Mouse (Mus musculus) limb, embryonic 14.5 days (tissue): ENCODE data around the gene Adprm. TPM values are rescaled to one million over a fixed set of nuclear protein-coding genes. Genes with fewer than 3 reads are reported as not detected.
"Not testable (repeated sequence)": the region's sequence is repeated elsewhere in the genome, so short reads cannot be mapped to it uniquely, and the experiment has no call there.

Experiments
- ATAC-seq: fragments of 200-750 bp; cut with Nextera tagmentation; 2 replicates; pipeline ENCODE4 v1.8.0; 2017; ENCODE audit warnings: low read depth, moderate number of reproducible peaks, moderate TSS enrichment; ENCODE audit not compliant: low FRiP score
- DNase-seq: peaks from one replicate; pipeline ENCODE4 v3.0.0-alpha.2; 2015; ENCODE audit warnings: low spot score
- H3K27ac ChIP-seq: fragments of 300-500 bp; sonication (generic); replicated peaks from 2 replicates; pipeline ENCODE4 v1.5.1; 2014; ENCODE audit warnings: low read depth, mild to moderate bottlenecking, low read length, moderate library complexity, mixed read lengths
- H3K27me3 ChIP-seq: fragments of 300-500 bp; sonication (generic); 2 replicates; pipeline ENCODE4 v1.6.1; 2014; ENCODE audit warnings: low read length, mixed read lengths; ENCODE audit not compliant: control insufficient read depth, insufficient read depth
- H3K36me3 ChIP-seq: fragments of 300-500 bp; sonication (generic); 2 replicates; pipeline ENCODE4 v1.6.1; 2014; ENCODE audit warnings: mild to moderate bottlenecking, low read length, moderate library complexity, mixed read lengths; ENCODE audit not compliant: control insufficient read depth, insufficient read depth
- H3K4me1 ChIP-seq: fragments of 300-500 bp; sonication (generic); 2 replicates; pipeline ENCODE4 v1.6.1; 2014; ENCODE audit warnings: antibody characterized with exemption, low read length, mixed read lengths; ENCODE audit not compliant: control insufficient read depth, insufficient read depth
- H3K4me2 ChIP-seq: fragments of 300-500 bp; sonication (generic); replicated peaks from 2 replicates; pipeline ENCODE4 v1.6.1; 2014; ENCODE audit warnings: low read depth, mild to moderate bottlenecking, low read length, moderate library complexity; ENCODE audit not compliant: severe bottlenecking
- H3K4me3 ChIP-seq: fragments of 300-500 bp; sonication (generic); replicated peaks from 2 replicates; pipeline ENCODE4 v1.5.1; 2014; ENCODE audit warnings: low read length
- H3K9ac ChIP-seq: fragments of 300-500 bp; sonication (generic); 2 replicates; pipeline ENCODE4 v1.6.1; 2014; ENCODE audit warnings: mild to moderate bottlenecking, low read depth, low read length, moderate library complexity; ENCODE audit not compliant: severe bottlenecking
- H3K9me3 ChIP-seq: fragments of 300-500 bp; sonication (generic); 2 replicates; pipeline ENCODE4 v1.6.1; 2016; ENCODE audit warnings: low read length; ENCODE audit not compliant: control insufficient read depth
- POLR2A ChIP-seq: fragments of 200-500 bp; IDR thresholded peaks from 2 replicates; pipeline ENCODE4 v1.8.0; 2012; ENCODE audit warnings: inconsistent platforms, mild to moderate bottlenecking, moderate library complexity, borderline replicate concordance; ENCODE audit not compliant: insufficient read depth, insufficient read length; ENCODE audit errors: extremely low read depth
- WGBS: fragments of 180-500 bp; shearing (Covaris S2); extraction: QIAGEN DNeasy Blood & Tissue Kit; methylation state at CpG from one replicate; pipeline ENCODE4 v1.1.7; 2014; 5-methylcytosine and 5-hydroxymethylcytosine counted together
- polyA plus RNA-seq, 2 experiments: library from polyadenylated mRNA; depleted of rRNA in 1 of 2; stranded (reverse) in 1 of 2; unstranded in 1 of 2; fragments of >200 nt; fragmentation: Nextera tagmentation in 1 of 2; extraction: Ambion mirVana in 1 of 2; gene quantifications; 2 replicates each; pipeline versions ENCODE4 v1.2.1 to v1.2.3; 2012 to 2014

The Adprm gene
- polyA plus RNA-seq, 2 experiments: 34.0 to 38.1 TPM

DNA sequence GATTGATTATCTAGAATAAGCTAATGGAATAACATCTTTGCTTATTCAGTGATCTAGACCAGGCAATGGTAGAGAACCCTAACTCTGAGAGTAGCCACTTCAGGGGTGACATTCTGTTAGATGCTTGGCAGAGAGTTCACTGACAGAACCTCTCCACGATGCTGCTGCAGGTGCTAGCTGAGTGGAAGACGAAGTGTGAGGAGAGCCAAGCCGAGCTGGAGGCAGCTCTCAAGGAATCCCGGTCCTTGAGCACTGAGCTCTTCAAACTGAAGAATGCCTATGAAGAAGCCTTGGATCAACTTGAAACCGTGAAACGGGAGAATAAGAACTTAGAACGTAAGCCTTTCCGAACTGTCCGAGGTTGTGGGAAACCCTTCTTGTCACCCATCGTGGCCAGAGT, 45.3 kb upstream of the Adprm start:
- H3K36me3 ChIP-seq: no peaks in the 10 kb centered on the region
- H3K27ac ChIP-seq: no peak overlapping the region
- no peak overlapping the region for H3K4me2 ChIP-seq
- no peaks in the 10 kb centered on the region for H3K9me3 ChIP-seq
- ATAC-seq: no peak
- TF ChIP-seq POLR2A: no peak
- WGBS: 92% methylated on average over 10 of the region's 10 CpGs
- no peak overlapping the region for H3K9ac ChIP-seq
- no peaks in the 10 kb centered on the region for H3K27me3 ChIP-seq
- H3K4me3 ChIP-seq: no peak overlapping the region
- DNase-seq: no peak
- H3K4me1 ChIP-seq: no peaks in the 10 kb centered on the region

DNA sequence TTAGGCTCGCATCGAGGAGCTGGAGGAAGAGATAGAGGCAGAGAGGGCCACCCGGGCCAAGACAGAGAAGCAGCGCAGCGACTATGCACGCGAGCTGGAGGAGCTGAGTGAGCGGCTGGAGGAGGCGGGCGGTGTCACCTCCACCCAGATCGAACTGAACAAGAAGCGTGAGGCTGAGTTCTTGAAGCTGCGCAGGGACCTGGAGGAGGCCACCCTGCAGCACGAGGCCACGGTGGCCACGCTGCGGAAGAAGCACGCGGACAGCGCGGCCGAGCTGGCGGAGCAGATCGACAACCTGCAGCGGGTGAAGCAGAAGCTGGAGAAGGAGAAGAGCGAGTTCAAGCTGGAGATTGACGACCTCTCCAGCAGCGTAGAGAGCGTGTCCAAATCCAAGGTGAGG, 42.1 kb upstream of the Adprm start:
- H3K27me3 ChIP-seq: no peaks in the 10 kb centered on the region
- no peaks in the 10 kb centered on the region for H3K9me3 ChIP-seq
- no peak overlapping the region for H3K9ac ChIP-seq
- 77% methylated on average over 29 of the region's 29 CpGs for WGBS
- H3K4me1 ChIP-seq: no peaks in the 10 kb centered on the region
- no peak overlapping the region for H3K4me2 ChIP-seq
- no peak overlapping the region for H3K4me3 ChIP-seq
- no peak for TF ChIP-seq POLR2A
- no peaks in the 10 kb centered on the region for H3K36me3 ChIP-seq
- DNase-seq: no peak
- ATAC-seq: no peak
- H3K27ac ChIP-seq: no peak overlapping the region

DNA sequence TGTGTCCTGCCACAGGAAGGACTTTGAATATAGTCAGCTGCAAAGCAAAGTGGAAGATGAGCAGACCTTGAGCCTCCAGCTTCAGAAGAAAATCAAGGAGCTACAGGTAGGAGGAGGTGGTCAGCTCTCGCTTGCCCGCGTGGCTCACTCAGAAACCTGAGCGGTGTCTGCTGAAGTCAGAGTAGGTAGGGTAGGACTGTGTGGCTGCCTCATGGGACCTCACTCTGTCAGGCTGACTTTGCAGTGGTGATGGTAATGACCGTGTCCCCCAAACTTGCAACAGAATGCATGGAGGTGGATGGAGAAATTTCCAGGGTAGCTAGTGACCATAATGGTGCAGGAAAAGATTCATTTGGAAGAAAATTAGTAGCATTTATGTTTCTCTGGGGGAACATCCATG, 41.3 kb upstream of the Adprm start:
- TF ChIP-seq POLR2A: no peak
- no peak for DNase-seq
- no peak overlapping the region for H3K4me2 ChIP-seq
- H3K4me1 ChIP-seq: no peaks in the 10 kb centered on the region
- H3K9ac ChIP-seq: no peak overlapping the region
- H3K9me3 ChIP-seq: no peaks in the 10 kb centered on the region
- no peak overlapping the region for H3K27ac ChIP-seq
- no peaks in the 10 kb centered on the region for H3K36me3 ChIP-seq
- WGBS: 92% methylated on average over 5 of the region's 5 CpGs
- ATAC-seq: no peak
- H3K4me3 ChIP-seq: no peak overlapping the region
- H3K27me3 ChIP-seq: no peaks in the 10 kb centered on the region

DNA sequence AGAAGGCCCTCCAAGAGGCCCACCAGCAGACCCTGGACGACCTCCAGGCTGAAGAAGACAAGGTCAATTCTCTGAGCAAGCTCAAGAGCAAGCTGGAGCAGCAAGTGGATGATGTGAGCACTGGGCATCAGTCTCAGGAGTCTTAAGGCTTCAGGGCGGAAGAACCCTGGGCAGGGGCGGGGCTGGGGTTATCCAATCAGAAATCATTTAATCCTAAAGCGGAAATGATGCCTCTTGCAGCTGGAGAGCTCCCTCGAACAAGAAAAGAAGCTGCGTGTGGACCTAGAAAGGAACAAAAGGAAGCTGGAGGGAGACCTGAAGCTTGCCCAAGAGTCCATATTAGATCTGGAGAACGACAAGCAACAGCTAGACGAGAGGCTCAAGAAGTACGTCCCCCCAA, 40.8 kb upstream of the Adprm start:
- H3K4me1 ChIP-seq: no peaks in the 10 kb centered on the region
- no peak overlapping the region for H3K9ac ChIP-seq
- no peaks in the 10 kb centered on the region for H3K9me3 ChIP-seq
- WGBS: 80% methylated on average over 9 of the region's 9 CpGs
- H3K36me3 ChIP-seq: no peaks in the 10 kb centered on the region
- no peak overlapping the region for H3K27ac ChIP-seq
- no peak overlapping the region for H3K4me2 ChIP-seq
- ATAC-seq (no peak), DNase-seq (no peak)
- no peaks in the 10 kb centered on the region for H3K27me3 ChIP-seq
- no peak for TF ChIP-seq POLR2A
- no peak overlapping the region for H3K4me3 ChIP-seq

DNA sequence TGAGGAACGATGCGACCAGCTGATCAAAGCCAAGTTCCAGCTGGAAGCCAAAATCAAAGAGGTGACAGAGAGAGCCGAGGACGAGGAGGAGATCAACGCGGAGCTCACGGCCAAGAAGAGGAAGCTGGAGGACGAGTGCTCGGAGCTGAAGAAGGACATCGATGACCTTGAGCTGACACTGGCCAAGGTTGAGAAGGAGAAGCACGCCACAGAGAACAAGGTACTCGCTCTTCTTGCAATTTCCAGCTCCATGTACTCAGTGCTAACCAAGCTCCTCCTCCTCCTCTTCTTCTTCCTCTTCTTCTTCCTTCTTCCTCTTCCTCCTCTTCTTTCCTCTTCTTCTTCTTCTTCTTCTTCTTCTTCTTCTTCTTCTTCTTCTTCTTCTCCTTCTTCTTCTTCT, 40.0 kb upstream of the Adprm start:
- not testable (repeated sequence) for H3K27me3 ChIP-seq, H3K9me3 ChIP-seq, DNase-seq, H3K9ac ChIP-seq, H3K27ac ChIP-seq, H3K4me2 ChIP-seq, H3K36me3 ChIP-seq, H3K4me1 ChIP-seq, H3K4me3 ChIP-seq, ATAC-seq
- 90% methylated on average over 11 of the region's 12 CpGs for WGBS

DNA sequence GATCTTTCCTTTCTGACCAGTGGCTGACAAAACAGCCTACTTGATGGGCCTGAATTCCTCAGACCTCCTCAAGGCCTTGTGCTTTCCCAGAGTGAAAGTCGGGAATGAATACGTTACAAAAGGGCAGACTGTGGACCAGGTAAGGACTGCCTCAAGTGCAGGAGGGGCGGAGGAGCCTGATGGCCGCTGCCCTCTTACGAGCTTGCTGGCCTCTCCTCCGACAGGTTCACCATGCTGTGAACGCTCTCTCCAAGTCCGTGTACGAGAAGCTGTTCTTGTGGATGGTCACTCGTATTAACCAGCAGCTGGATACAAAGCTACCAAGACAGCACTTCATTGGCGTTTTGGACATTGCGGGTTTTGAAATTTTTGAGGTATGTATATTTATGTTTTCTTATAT, 34.8 kb upstream of the Adprm start:
- no peak for ATAC-seq
- Histone ChIP-seq H3K4me3 (no peak overlapping the region), H3K9me3 (no peaks in the 10 kb centered on the region), H3K4me1 (no peaks in the 10 kb centered on the region), H3K27ac (no peak overlapping the region), H3K36me3 (no peaks in the 10 kb centered on the region), H3K9ac (no peak overlapping the region), H3K4me2 (no peak overlapping the region), H3K27me3 (peaks cover 13% of the 10 kb centered on the region; the same call in 1 of the 2 replicates)
- TF ChIP-seq POLR2A: no peak
- DNase-seq: no peak
- 87% methylated on average over 12 of the region's 12 CpGs for WGBS
